Mouse (Mus musculus) MEL (cell line): ENCODE data around the gene Wfdc10.

Experiments
- CHD1 ChIP-seq: IDR thresholded peaks from 2 replicates; pipeline ENCODE4 v1.6.1; 2012; ENCODE audit warnings: low read depth, mild to moderate bottlenecking, inconsistent platforms, low read length, improper control_type of control experiment
- CTCF ChIP-seq, 3 experiments: IDR thresholded peaks in 2 of 3; conservative IDR thresholded peaks in 1 of 3; 2 replicates each; pipeline ENCODE4 v1.5.1; 2011 to 2012; ENCODE audit warnings: low read length in 3 of 3, low read depth in 2 of 3, mild to moderate bottlenecking in 2 of 3, improper control_type of control experiment in 1 of 3, inconsistent platforms in 1 of 3, mixed read lengths in 1 of 3, moderate library complexity in 1 of 3; ENCODE audit not compliant: control insufficient read depth in 1 of 3, insufficient read depth in 1 of 3, poor library complexity in 1 of 3, severe bottlenecking in 1 of 3
- ELF1 ChIP-seq: IDR thresholded peaks from 2 replicates; pipeline ENCODE4 v1.6.1; 2014; ENCODE audit warnings: low read depth, mild to moderate bottlenecking, inconsistent platforms, low read length, improper control_type of control experiment, moderate library complexity
- EP300 ChIP-seq, 2 experiments: IDR thresholded peaks; 2 replicates each; pipeline ENCODE4 v1.6.1; 2011; ENCODE audit warnings: improper control_type of control experiment in 2 of 2, low read length in 2 of 2, low read depth in 1 of 2, mild to moderate bottlenecking in 1 of 2
- MAX ChIP-seq: IDR thresholded peaks from 2 replicates; pipeline ENCODE4 v1.6.1; 2011; ENCODE audit warnings: low read length, improper control_type of control experiment
- MEF2A ChIP-seq: IDR thresholded peaks from 2 replicates; pipeline ENCODE4 v1.6.1; 2014; ENCODE audit warnings: low read depth, mild to moderate bottlenecking, inconsistent platforms, low read length, improper control_type of control experiment; ENCODE audit not compliant: poor library complexity, insufficient replicate concordance, severe bottlenecking; ENCODE audit errors: extremely low read depth
- NELFE ChIP-seq: IDR thresholded peaks from 2 replicates; pipeline ENCODE4 v1.6.1; 2011; ENCODE audit warnings: low read depth, low read length, improper control_type of control experiment
- NRF1 ChIP-seq: IDR thresholded peaks from 2 replicates; pipeline ENCODE4 v1.6.1; 2014; ENCODE audit warnings: low read depth, mild to moderate bottlenecking, inconsistent platforms, low read length, improper control_type of control experiment, moderate library complexity; ENCODE audit not compliant: poor library complexity, insufficient read depth, severe bottlenecking
- POLR2A ChIP-seq, 2 experiments: IDR thresholded peaks; 2 replicates each; pipeline ENCODE4 v1.6.1; 2011 to 2012; ENCODE audit warnings: low read length in 2 of 2, mild to moderate bottlenecking in 2 of 2, control low read depth in 1 of 2, improper control_type of control experiment in 1 of 2, low read depth in 1 of 2, moderate library complexity in 1 of 2; ENCODE audit not compliant: control insufficient read depth in 1 of 2, insufficient read depth in 1 of 2, poor library complexity in 1 of 2
- POLR2AphosphoS5 ChIP-seq: IDR thresholded peaks from 2 replicates; pipeline ENCODE4 v1.6.1; 2012; ENCODE audit warnings: low read depth, borderline replicate concordance, mild to moderate bottlenecking, inconsistent platforms, low read length, moderate library complexity, mixed read lengths
- SIN3A ChIP-seq: IDR thresholded peaks from 2 replicates; pipeline ENCODE4 v1.6.1; 2012; ENCODE audit warnings: low read length, improper control_type of control experiment, inconsistent platforms
- ZC3H11A ChIP-seq: IDR thresholded peaks from 2 replicates; pipeline ENCODE4 v1.6.1; 2012; ENCODE audit warnings: low read depth, mild to moderate bottlenecking, inconsistent platforms, low read length, improper control_type of control experiment
- ZNF384 ChIP-seq: IDR thresholded peaks from 2 replicates; pipeline ENCODE4 v1.6.1; 2012; ENCODE audit warnings: low read depth, mild to moderate bottlenecking, inconsistent platforms, low read length, improper control_type of control experiment

DNA sequence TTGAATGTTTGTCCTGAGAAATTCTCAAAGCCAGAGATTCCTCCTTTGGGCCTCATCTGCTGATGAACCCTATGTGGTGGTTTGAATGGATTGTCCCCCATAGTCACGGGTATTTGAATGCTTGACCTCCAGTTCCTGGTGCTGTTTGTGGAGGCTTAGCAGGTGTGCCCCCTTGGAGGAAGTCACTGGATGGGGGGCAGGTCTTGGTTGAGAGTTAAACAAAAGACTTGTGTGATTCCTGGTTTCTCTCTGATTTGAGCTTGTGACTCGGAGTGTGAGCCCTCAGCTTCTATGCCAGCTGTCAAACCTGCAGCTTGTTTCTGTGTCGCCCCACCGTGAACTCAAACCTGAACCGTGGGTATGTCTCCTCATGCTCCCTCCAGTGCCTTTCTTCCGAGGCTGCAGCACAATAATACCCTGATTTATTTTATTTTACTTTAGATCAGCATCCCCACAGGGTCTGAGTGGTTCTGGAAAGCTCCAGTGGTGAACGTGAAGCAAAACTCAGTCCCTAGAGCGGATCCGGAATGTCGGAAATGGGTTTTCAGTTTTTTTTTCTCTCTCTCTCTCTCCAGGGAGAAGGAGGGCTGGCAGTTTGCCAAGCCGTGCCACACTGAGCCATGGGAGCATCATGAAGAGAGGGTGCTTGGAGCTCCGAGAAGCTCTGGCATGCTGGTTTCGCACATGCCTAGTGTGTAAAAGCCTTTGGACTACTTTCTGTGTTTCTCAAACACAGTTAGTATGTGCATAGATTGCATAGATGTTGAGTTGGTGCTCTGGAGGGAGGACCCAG, 13.8 kb upstream of the Wfdc10 start:
- TF ChIP-seq POLR2A (IDR thresholded peaks at IDR 0.05; ENCODE audit: control insufficient read depth in 1 of 2, insufficient read depth in 1 of 2, low read depth in 1 of 2, low read length in 2 of 2, poor library complexity in 1 of 2) = no peak
- TF ChIP-seq CTCF (IDR thresholded peaks at IDR 0.05 in 2 of 3, conservative IDR thresholded peaks at IDR 0.05 in 1 of 3; ENCODE audit: control insufficient read depth in 1 of 3, insufficient read depth in 1 of 3, low read depth in 2 of 3, low read length in 3 of 3, poor library complexity in 1 of 3, severe bottlenecking in 1 of 3) = no peak
- no peak for TF ChIP-seq ZNF384
- no peak for TF ChIP-seq NRF1
- TF ChIP-seq SIN3A = no peak
- TF ChIP-seq MEF2A = no peak
- TF ChIP-seq CHD1 = no peak
- TF ChIP-seq NELFE = no peak
- no peak for TF ChIP-seq EP300 (IDR thresholded peaks at IDR 0.05; ENCODE audit: low read depth in 1 of 2, low read length in 2 of 2)
- no peak for TF ChIP-seq ELF1
- no peak for TF ChIP-seq POLR2AphosphoS5
- no peak for TF ChIP-seq MAX
- TF ChIP-seq ZC3H11A = no peak
